Mouse (Mus musculus) liver, embryonic 14.5 days (tissue): ENCODE results near the gene Mynn.

Experiments used
- CTCF ChIP-seq: IDR thresholded peaks from 2 replicates; pipeline ENCODE4 v1.5.1; 2016; ENCODE audit warnings: antibody characterized with exemption, low read depth, control low read depth
- EP300 ChIP-seq: IDR thresholded peaks from 2 replicates; pipeline ENCODE4 v1.6.1; 2016; ENCODE audit warnings: antibody characterized with exemption, low read depth

DNA sequence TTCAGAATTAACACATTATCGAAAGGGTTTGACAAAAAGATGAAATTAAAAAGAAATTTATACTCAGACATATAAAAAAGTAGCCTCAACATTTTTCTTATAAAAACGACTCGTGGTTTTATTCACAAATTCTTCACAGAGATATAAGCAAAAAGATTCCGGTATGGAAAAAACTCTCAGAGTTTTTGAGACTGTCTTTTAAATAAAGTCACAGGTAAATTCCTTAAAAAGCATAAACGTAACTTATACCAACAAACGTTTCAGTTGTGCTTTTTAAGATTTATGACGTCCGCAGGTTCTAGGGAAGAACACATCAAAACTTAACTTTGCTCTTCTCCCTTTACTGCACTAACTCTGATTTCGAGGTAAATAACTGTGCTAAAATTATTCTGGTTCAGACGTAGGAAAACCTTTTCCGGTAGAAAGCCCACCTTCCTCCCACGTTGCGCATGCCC, 228 bp upstream of the Mynn start:
- no peak for TF ChIP-seq CTCF
- no peak for TF ChIP-seq EP300
